Mouse (Mus musculus): ENCODE results near the gene Aagab.

Aagab gene

GRCm38 (mm10) chr9:63672797-63673493 lies 70.5 kb downstream of the Aagab start:
- DNase-seq (ENCODE audit: low spot score): no peak

GRCm38 (mm10) chr9:63673494-63673805 lies 71.0 kb downstream of the Aagab start:
- DNase-seq (ENCODE audit: low spot score): no peak

GRCm38 (mm10) chr9:63674613-63675012 lies 72.2 kb downstream of the Aagab start:
- DNase-seq (ENCODE audit: low spot score): no peak

DNA sequence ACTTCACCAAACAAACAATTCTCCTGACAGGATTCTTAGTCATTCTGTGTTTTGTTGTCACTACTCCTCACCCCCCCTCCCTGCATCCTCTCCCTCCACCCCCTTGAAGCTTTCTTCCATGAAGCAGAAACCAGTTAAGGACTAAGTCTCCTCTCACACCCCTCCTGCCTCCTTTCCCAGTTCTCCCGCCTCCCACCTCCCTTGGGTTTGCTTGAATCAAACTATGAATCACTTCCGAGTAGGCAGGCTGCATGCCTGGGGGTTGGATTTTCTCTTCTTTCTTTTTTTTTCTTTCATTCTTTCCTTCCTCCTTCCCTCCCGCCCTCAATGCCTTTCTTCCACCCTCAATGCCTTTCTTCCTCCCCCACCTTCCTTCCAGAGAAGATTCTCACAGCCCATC lies 75.2 kb downstream of the Aagab start:
- DNase-seq (ENCODE audit: low spot score): no peak

DNA sequence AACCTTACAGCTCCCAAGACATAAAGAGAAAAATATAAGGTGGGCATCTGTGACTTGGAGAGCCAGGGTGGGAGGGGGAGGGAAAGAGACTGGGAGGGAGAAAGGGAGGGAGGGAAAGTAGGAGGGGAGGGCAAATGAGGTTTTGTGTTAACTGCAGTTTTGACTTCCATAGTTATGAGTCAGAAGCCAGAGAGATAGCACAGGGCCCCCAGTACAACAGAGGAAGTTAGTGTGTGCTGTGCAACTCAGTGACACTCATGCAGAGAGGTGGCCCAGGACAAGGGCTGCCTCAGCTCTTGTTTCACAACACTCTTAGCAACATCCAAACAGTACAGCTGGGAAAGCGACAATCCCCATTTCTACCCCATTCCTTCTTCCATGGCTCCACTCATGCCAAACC lies 75.6 kb downstream of the Aagab start:
- no peak for DNase-seq (ENCODE audit: low spot score)

DNA sequence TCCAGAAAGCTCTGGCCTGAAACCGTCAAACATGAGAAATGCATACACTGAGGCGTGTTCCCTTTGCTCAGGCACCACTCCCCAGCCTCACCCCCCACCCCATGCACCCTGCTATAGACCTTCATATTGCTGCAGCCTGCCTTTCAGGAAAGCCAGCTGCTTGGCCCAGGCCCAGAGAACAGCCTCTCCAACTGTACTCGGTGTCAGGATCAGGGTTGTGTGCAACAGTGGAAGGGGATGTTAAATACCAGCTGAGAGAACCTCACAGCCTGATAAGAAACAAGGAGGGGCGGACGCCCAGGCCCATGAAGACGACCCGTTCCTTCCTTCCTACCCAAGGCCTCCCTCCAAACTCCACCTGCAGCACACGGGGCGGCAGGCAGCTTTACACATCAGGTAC lies 79.8 kb downstream of the Aagab start:
- DNase-seq (ENCODE audit: low spot score): no peak

DNA sequence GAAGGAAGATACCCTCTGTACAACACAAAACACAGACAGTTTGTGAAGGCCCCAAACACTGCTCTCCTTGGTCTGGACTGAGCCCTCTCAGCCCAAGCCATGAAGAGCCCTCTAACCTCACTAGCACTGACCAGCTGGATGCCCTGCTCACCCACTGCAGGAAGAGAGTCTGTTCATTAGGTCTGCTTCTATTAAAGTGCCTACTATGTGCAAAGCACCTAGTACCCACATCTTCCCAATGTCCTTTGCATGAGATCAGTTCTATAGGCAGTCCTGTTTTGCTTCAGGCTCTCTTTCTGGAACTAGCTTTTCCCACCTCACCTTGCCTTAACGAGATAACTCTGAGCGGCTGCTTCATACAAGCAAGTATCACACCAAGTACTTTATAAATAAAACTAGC lies 80.5 kb downstream of the Aagab start:
- no peak for DNase-seq (ENCODE audit: low spot score)

- DNase-seq (ENCODE audit: low spot score): no peak
These were observed 81.8 kb downstream of the Aagab start for GRCm38 (mm10) chr9:63684277-63684676.

DNA sequence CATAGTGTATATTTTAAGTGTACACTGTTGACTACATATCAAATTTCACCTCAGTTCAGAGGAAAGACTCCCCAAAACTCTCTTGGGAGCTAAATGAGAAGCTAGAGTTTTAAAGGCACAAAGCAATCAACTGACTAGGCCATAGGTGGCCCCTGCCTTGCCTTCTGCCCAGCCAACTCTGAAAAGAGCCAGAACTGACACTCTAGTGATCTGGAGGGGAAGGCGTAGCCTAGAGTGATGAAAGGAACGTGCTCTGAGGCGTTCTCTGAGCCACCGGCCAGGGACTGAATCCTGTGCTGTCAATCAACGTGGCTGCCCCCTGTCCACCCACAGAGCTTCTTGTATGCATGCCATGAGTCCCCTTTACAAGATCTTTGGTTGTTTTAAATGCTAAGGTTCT lies 82.9 kb downstream of the Aagab start:
- DNase-seq (ENCODE audit: low spot score): no peak

DNA sequence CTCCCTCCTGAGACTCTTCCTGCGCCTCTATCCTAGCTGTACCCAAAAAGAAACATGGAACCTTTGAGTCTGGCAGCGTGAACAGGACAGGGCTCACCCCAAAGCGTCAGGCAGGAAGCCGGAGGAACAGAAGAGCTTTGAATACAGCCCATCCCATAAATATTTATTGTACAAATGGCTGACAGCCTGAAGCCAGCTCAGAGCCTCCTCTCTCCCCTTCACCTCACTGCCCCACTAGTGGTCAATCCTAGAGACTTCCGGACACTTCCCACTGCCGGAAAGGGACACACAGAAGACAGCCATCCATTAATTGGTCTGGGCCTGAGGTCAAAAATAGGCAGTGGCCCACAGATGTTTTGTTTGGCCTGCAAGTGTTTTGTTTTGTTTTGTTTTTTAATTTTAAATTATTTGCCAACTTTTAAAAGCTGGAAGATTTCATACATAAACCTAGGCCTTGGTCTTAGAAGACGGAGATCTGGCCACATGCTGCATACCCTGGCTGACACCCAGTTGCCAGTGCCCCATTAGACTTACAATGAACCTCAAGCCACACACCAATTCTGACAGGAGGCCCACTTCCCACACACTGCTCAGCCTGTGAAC lies 85.1 kb downstream of the Aagab start:
- DNase-seq (ENCODE audit: low spot score): no peak

DNA sequence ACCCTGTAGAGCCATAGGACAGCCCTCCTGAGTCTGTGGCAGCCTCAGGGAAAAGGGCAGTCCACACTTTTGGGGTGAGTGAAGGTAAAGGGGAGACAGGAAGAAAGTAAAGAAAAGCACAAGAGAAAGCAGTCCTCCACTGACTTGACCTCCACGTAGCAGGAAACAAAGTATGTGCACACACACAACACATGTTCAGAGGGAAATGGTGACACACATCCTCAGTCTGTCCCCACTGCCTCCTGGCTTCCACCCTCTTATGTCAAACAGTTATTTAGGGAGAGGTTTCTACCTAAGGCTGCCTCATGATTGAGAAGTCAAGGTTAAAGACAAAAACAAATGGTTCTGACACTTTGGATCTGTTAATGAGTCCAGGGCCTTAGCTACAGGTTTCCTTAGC lies 88.1 kb downstream of the Aagab start:
- DNase-seq (ENCODE audit: low spot score): no peak

- DNase-seq (ENCODE audit: low spot score): no peak
These were observed 89.5 kb downstream of the Aagab start for GRCm38 (mm10) chr9:63691960-63692359.

Data from layer of hippocampus, adult 9-10 months (tissue).